Mouse (Mus musculus): ENCODE measurements around the gene Dedd2. TPM values are rescaled to one million over a fixed set of nuclear protein-coding genes. Genes with fewer than 3 reads are reported as not detected.

Gene Dedd2
- polyA plus RNA-seq, 1 experiment from 2014 or later, result 11.2 TPM

GRCm38 (mm10) chr7:25209161-25209622 lies 11.2 kb downstream of the Dedd2 start:
- no peak overlapping the region for H3K9ac ChIP-seq
- 69% methylated on average over 3 of the region's 3 CpGs for WGBS
- ATAC-seq (ENCODE audit: borderline replicate concordance, extremely low read depth, low FRiP score, low TSS enrichment), result no peak

GRCm38 (mm10) chr7:25206094-25206830 lies 14.2 kb downstream of the Dedd2 start:
- WGBS, result 82% methylated on average over 16 of the region's 16 CpGs
- 0 out of 2 replicates have a peak, but pooled peaks cover 3% of the 10 kb centered on the region for H3K36me3 ChIP-seq
- H3K4me1 ChIP-seq, result no peaks in the 10 kb centered on the region
- H3K4me3 ChIP-seq, result no peak overlapping the region
- ATAC-seq (ENCODE audit: borderline replicate concordance, extremely low read depth, low FRiP score, low TSS enrichment), result no peak
- no peaks in the 10 kb centered on the region for H3K27me3 ChIP-seq
- no peak overlapping the region for H3K4me2 ChIP-seq
- no peaks in the 10 kb centered on the region for H3K9me3 ChIP-seq
- H3K27ac ChIP-seq, result no peak overlapping the region
- no peak overlapping the region for H3K9ac ChIP-seq

More at GRCm38 (mm10) chr7:25209161-25209622, 11.2 kb downstream of the Dedd2 start:
- Histone ChIP-seq H3K4me1 (no peaks in the 10 kb centered on the region), H3K9me3 (no peaks in the 10 kb centered on the region), H3K36me3 (0 out of 2 replicates have a peak, but pooled peaks cover 3% of the 10 kb centered on the region), H3K4me3 (no peak overlapping the region), H3K27ac (no peak overlapping the region), H3K27me3 (no peaks in the 10 kb centered on the region), H3K4me2 (no peak overlapping the region)

- Histone ChIP-seq H3K9ac (no peak overlapping the region), H3K27me3 (no peaks in the 10 kb centered on the region), H3K36me3 (no peaks in the 10 kb centered on the region), H3K27ac (no peak overlapping the region), H3K4me1 (no peaks in the 10 kb centered on the region), H3K4me3 (no peak overlapping the region), H3K9me3 (no peaks in the 10 kb centered on the region), H3K4me2 (no peak overlapping the region)
- WGBS, result 64% methylated on average over 16 of the region's 16 CpGs
- ATAC-seq (ENCODE audit: borderline replicate concordance, extremely low read depth, low FRiP score, low TSS enrichment), result no peak
These were observed 14.9 kb downstream of the Dedd2 start for GRCm38 (mm10) chr7:25205355-25206093.

GRCm38 (mm10) chr7:25203624-25204023 lies 16.8 kb downstream of the Dedd2 start:
- H3K4me3 ChIP-seq, result no peak overlapping the region
- no peak for ATAC-seq (ENCODE audit: borderline replicate concordance, extremely low read depth, low FRiP score, low TSS enrichment)
- H3K9me3 ChIP-seq, result no peaks in the 10 kb centered on the region
- no peak overlapping the region for H3K9ac ChIP-seq
- H3K27ac ChIP-seq, result no peak overlapping the region
- H3K27me3 ChIP-seq, result no peaks in the 10 kb centered on the region
- no peaks in the 10 kb centered on the region for H3K4me1 ChIP-seq
- 80% methylated on average over 20 of the region's 20 CpGs for WGBS
- no peak overlapping the region for H3K4me2 ChIP-seq
- H3K36me3 ChIP-seq, result no peaks in the 10 kb centered on the region

GRCm38 (mm10) chr7:25197384-25198018 lies 22.9 kb downstream of the Dedd2 start:
- Histone ChIP-seq H3K4me3 (no peak overlapping the region), H3K36me3 (no peaks in the 10 kb centered on the region), H3K9me3 (no peaks in the 10 kb centered on the region), H3K27me3 (no peaks in the 10 kb centered on the region), H3K4me1 (peaks cover 8% of the 10 kb centered on the region), H3K9ac (no peak overlapping the region), H3K27ac (no peak overlapping the region), H3K4me2 (no peak overlapping the region)
- 35% methylated on average over 10 of the region's 10 CpGs for WGBS
- ATAC-seq (ENCODE audit: borderline replicate concordance, extremely low read depth, low FRiP score, low TSS enrichment), result peak; percentile 42; the same call in 1 of the 2 replicates

GRCm38 (mm10) chr7:25196107-25196506 lies 24.3 kb downstream of the Dedd2 start:
- Histone ChIP-seq H3K36me3 (no peaks in the 10 kb centered on the region), H3K9me3 (no peaks in the 10 kb centered on the region), H3K9ac (no peak overlapping the region), H3K4me3 (no peak overlapping the region), H3K4me2 (no peak overlapping the region), H3K27me3 (no peaks in the 10 kb centered on the region), H3K4me1 (peaks cover 8% of the 10 kb centered on the region), H3K27ac (no peak overlapping the region)
- 84% methylated on average over 9 of the region's 9 CpGs for WGBS
- ATAC-seq (ENCODE audit: borderline replicate concordance, extremely low read depth, low FRiP score, low TSS enrichment), result no peak

- H3K9me3 ChIP-seq, result no peaks in the 10 kb centered on the region
- peaks cover 8% of the 10 kb centered on the region for H3K4me1 ChIP-seq
- H3K36me3 ChIP-seq, result no peaks in the 10 kb centered on the region
- H3K4me2 ChIP-seq, result no peak overlapping the region
- no peak for ATAC-seq (ENCODE audit: borderline replicate concordance, extremely low read depth, low FRiP score, low TSS enrichment)
- no peak overlapping the region for H3K4me3 ChIP-seq
- H3K27me3 ChIP-seq, result no peaks in the 10 kb centered on the region
- no peak overlapping the region for H3K27ac ChIP-seq
- H3K9ac ChIP-seq, result no peak overlapping the region
- 78% methylated on average over 3 of the region's 3 CpGs for WGBS
These were observed 25.3 kb downstream of the Dedd2 start for GRCm38 (mm10) chr7:25195148-25195547.

- 70% methylated on average over 8 of the region's 8 CpGs for WGBS
- H3K27me3 ChIP-seq, result no peaks in the 10 kb centered on the region
These were observed 28.3 kb downstream of the Dedd2 start for GRCm38 (mm10) chr7:25192110-25192509.

GRCm38 (mm10) chr7:25190806-25191205 lies 29.6 kb downstream of the Dedd2 start:
- H3K36me3 ChIP-seq, result no peaks in the 10 kb centered on the region
- no peaks in the 10 kb centered on the region for H3K9me3 ChIP-seq
- H3K27me3 ChIP-seq, result 0 out of 2 replicates have a peak, but pooled peaks cover 4% of the 10 kb centered on the region
- ATAC-seq (ENCODE audit: borderline replicate concordance, extremely low read depth, low FRiP score, low TSS enrichment), result no peak
- H3K27ac ChIP-seq, result no peak overlapping the region
- WGBS, result 79% methylated on average over 11 of the region's 11 CpGs
- no peak overlapping the region for H3K4me2 ChIP-seq
- H3K4me1 ChIP-seq, result no peaks in the 10 kb centered on the region
- H3K9ac ChIP-seq, result no peak overlapping the region
- no peak overlapping the region for H3K4me3 ChIP-seq

More at GRCm38 (mm10) chr7:25192110-25192509, 28.3 kb downstream of the Dedd2 start:
- Histone ChIP-seq H3K4me2 (no peak overlapping the region), H3K36me3 (no peaks in the 10 kb centered on the region), H3K9ac (no peak overlapping the region), H3K9me3 (no peaks in the 10 kb centered on the region), H3K27ac (no peak overlapping the region), H3K4me3 (no peak overlapping the region), H3K4me1 (no peaks in the 10 kb centered on the region)
- no peak for ATAC-seq (ENCODE audit: borderline replicate concordance, extremely low read depth, low FRiP score, low TSS enrichment)

GRCm38 (mm10) chr7:25187662-25188650 lies 32.5 kb downstream of the Dedd2 start:
- Histone ChIP-seq H3K27me3 (peaks cover 21% of the 10 kb centered on the region), H3K36me3 (no peaks in the 10 kb centered on the region), H3K4me2 (no peak overlapping the region), H3K4me3 (no peak overlapping the region), H3K9ac (no peak overlapping the region), H3K9me3 (no peaks in the 10 kb centered on the region), H3K4me1 (no peaks in the 10 kb centered on the region), H3K27ac (no peak overlapping the region)
- WGBS, result 21% methylated on average over 21 of the region's 21 CpGs
- ATAC-seq (ENCODE audit: borderline replicate concordance, extremely low read depth, low FRiP score, low TSS enrichment), result peak; percentile 59

GRCm38 (mm10) chr7:25184091-25184490 lies 36.3 kb downstream of the Dedd2 start:
- H3K9me3 ChIP-seq, result no peaks in the 10 kb centered on the region
- H3K27me3 ChIP-seq, result peaks cover 60% of the 10 kb centered on the region
- no peak overlapping the region for H3K4me3 ChIP-seq
- 66% methylated on average over 6 of the region's 6 CpGs for WGBS
- H3K4me1 ChIP-seq, result peaks cover 11% of the 10 kb centered on the region; the same call in 1 of the 2 replicates
- ATAC-seq (ENCODE audit: borderline replicate concordance, extremely low read depth, low FRiP score, low TSS enrichment), result no peak
- no peak overlapping the region for H3K4me2 ChIP-seq
- no peak overlapping the region for H3K27ac ChIP-seq
- no peaks in the 10 kb centered on the region for H3K36me3 ChIP-seq
- no peak overlapping the region for H3K9ac ChIP-seq
